Mouse (Mus musculus): ENCODE results near the gene Actn4. TPM values are rescaled to one million over a fixed set of nuclear protein-coding genes. Genes with fewer than 3 reads are reported as not detected.

The Actn4 gene
- polyA plus RNA-seq, 1 experiment from 2014 or later, result 216 TPM

DNA sequence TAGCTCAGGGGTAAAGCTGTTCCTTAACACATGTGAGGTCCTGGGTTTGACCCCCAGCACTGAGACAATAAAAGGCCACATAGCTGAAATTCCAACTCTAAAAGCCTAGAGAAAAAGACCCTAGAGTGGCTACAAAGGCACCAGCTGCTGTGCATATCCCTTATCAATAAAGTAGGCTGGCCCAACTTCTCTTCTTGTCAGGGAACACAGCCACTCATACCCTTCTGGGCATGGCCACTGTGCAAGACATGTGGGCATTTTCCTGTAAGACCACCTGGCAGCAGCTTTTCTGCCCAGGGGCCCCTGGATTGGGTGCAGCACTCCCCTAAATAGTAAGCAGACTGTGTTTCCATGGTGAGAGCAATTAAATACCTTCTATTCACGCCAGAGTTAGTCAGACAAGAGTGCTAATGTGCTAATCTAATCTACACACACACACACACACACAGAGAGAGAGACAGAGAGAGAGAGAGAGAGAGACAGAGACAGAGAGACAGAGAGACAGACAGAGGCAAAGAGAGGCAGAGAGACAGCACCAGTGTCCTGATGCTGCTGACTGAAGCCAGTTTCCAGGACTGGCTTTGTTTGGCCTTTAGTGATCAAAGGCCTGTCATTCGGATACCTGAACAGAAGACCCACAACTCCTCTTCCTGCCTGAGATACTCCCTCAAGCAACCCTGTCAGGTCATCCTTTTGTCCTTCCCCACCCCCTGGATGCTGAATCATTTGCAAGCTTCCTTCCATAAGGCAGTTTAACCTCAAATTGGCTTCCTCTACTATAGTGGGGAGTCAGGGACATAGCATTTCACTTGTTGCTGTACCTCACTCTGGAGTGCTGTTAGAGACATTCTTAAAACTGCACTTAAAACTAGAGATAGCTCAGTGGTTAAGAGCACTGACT, 8.4 kb downstream of the Actn4 start:
- Histone ChIP-seq H3K4me3 (peak overlapping the region; percentile 30), H3K4me1 (replicated peaks) (peaks cover 92% of the 10 kb centered on the region), H3K9me3 (no peaks in the 10 kb centered on the region), H3K27ac (peak overlapping the region; percentile 87), H3K27me3 (ENCODE audit: insufficient read depth, poor library complexity, severe bottlenecking) (no peaks in the 10 kb centered on the region), H3K36me3 (peaks cover 42% of the 10 kb centered on the region)
- 5% methylated on average over 2 of the region's 2 CpGs for WGBS
- peak; percentile 65 for DNase-seq (ENCODE audit: low spot score)

DNA sequence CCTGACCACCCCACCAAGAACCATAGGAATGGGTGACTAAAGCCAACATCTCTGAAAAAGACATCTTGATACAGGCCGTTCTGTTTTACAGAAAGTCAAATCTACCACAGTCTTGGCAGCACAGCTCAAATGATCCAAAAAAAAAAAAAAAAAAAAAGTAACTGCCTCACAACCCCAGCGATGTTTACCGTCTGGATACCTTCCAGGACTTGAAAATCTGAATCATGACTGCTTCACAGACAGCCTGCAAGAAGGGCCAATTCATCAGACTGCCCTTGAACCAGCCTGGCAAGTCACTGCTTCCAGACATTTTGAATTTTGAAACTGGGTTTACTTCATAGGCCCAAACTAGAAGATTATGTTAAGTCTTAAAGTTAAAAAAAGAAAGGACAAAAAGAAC, 9.4 kb downstream of the Actn4 start:
- Histone ChIP-seq H3K4me3 (no peak overlapping the region), H3K4me1 (replicated peaks) (peaks cover 92% of the 10 kb centered on the region), H3K9me3 (no peaks in the 10 kb centered on the region), H3K27ac (peak overlapping the region; percentile 87), H3K36me3 (peaks cover 47% of the 10 kb centered on the region), H3K27me3 (ENCODE audit: insufficient read depth, poor library complexity, severe bottlenecking) (no peaks in the 10 kb centered on the region)
- WGBS, result 57% methylated on average over 3 of the region's 3 CpGs
- no peak for DNase-seq (ENCODE audit: low spot score)

DNA sequence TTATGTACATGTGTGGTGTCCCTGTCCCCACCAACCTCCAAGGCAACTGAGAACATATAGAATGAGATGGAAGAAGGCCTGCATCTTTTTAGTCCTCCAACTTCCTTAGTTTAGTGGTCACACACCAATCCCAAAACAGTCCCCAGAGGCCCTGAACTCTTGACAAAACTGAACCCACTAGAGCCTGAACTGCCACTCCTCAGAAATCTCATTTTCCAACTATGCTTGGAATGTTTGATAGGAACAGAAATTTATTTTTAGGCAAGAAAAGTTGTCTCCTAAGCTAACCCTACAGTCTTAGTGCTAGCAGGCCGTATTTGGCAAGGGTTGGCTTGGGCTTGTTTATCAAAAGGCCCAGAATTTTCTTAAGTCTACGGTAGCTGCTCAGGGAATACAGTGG, 10.4 kb downstream of the Actn4 start:
- H3K4me3 ChIP-seq, result no peak overlapping the region; the same call in 1 of the 2 replicates
- H3K9me3 ChIP-seq, result no peaks in the 10 kb centered on the region
- no peaks in the 10 kb centered on the region for H3K27me3 ChIP-seq (ENCODE audit: insufficient read depth, poor library complexity, severe bottlenecking)
- H3K27ac ChIP-seq, result peak overlapping the region; percentile 87
- 91% methylated on average over 2 of the region's 2 CpGs for WGBS
- no peak for DNase-seq (ENCODE audit: low spot score)
- H3K4me1 ChIP-seq (replicated peaks), result peaks cover 92% of the 10 kb centered on the region
- peaks cover 47% of the 10 kb centered on the region for H3K36me3 ChIP-seq

DNA sequence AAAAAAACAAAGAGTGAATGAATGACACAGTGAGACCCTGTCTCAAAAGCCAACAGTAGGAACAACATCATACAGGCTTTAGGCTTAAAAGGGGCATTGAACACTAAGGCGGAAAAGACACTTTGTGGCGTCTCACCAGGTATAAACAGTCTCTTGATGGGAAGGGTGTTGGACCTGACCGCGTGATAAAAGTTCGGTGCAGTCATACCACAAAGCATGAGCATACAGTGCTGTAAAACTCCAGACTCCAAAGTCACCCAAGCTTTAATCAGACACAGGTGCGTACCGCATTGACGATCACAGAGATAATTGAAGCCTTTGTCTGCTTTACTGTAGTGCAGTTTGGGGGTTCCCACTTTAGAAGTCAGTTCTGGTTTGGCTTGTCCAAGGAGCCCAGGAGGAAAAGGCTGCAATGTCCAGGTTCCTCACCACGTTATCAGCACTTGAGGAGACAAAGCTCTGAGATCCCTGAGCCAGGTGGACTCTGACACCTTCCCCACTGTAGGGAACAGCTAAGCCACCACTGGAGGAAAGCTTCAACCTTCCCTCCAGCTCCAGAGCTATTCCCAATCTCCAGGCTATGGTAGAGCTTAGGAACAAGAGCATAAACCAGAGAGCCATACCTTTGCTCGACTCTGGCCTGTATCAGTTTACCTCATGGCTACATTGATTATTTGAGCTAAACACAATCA, 11.6 kb downstream of the Actn4 start:
- Histone ChIP-seq H3K4me3 (no peak overlapping the region), H3K9me3 (no peaks in the 10 kb centered on the region), H3K27me3 (ENCODE audit: insufficient read depth, poor library complexity, severe bottlenecking) (no peaks in the 10 kb centered on the region), H3K4me1 (replicated peaks) (peaks cover 98% of the 10 kb centered on the region), H3K27ac (0 out of 2 replicates have a peak overlapping the region, but pooled peaks have one; percentile 18), H3K36me3 (peaks cover 41% of the 10 kb centered on the region)
- no peak for DNase-seq (ENCODE audit: low spot score)
- WGBS, result 91% methylated on average over 10 of the region's 10 CpGs

DNA sequence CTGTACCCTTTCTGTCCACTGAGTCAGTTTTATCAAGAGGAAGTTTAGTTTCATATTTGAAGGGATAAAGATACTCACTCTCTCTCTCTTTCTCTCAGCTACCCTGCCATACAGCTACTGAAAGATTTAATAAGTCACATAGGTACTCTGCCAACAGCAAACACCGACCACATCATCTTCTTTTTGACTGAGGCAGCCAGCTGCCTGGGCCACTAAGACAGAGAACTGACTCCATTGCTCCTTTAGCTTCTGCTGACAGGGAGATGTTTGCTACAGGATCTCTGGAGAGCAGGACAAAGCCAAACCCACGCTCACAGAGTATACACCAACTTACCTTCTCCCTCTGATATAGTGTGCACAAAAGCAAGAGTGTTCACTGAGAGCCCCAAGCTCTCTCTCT, 12.8 kb downstream of the Actn4 start:
- 84% methylated on average over 2 of the region's 2 CpGs for WGBS
- peaks cover 97% of the 10 kb centered on the region for H3K4me1 ChIP-seq (replicated peaks)
- peaks cover 35% of the 10 kb centered on the region for H3K36me3 ChIP-seq
- no peak overlapping the region for H3K4me3 ChIP-seq
- DNase-seq (ENCODE audit: low spot score), result no peak
- no peaks in the 10 kb centered on the region for H3K9me3 ChIP-seq
- no peaks in the 10 kb centered on the region for H3K27me3 ChIP-seq (ENCODE audit: insufficient read depth, poor library complexity, severe bottlenecking)
- H3K27ac ChIP-seq, result peak overlapping the region; percentile 70

GRCm38 (mm10) chr7:28948746-28949145, 13.4 kb downstream of the Actn4 start:
- 88% methylated on average over 7 of the region's 7 CpGs for WGBS
- no peak for DNase-seq (ENCODE audit: low spot score)
- Histone ChIP-seq H3K36me3 (peaks cover 37% of the 10 kb centered on the region), H3K9me3 (no peaks in the 10 kb centered on the region), H3K4me3 (no peak overlapping the region), H3K27me3 (ENCODE audit: insufficient read depth, poor library complexity, severe bottlenecking) (no peaks in the 10 kb centered on the region), H3K4me1 (replicated peaks) (peaks cover 94% of the 10 kb centered on the region), H3K27ac (peak overlapping the region; percentile 70)

GRCm38 (mm10) chr7:28946271-28946610, 15.9 kb downstream of the Actn4 start:
- Histone ChIP-seq H3K36me3 (peaks cover 52% of the 10 kb centered on the region), H3K27me3 (ENCODE audit: insufficient read depth, poor library complexity, severe bottlenecking) (no peaks in the 10 kb centered on the region), H3K27ac (peak overlapping the region; percentile 83), H3K4me1 (replicated peaks) (peaks cover 85% of the 10 kb centered on the region), H3K9me3 (no peaks in the 10 kb centered on the region), H3K4me3 (no peak overlapping the region)
- WGBS, result 33% methylated on average over 1 of the region's 1 CpGs
- peak; percentile 39 for DNase-seq (ENCODE audit: low spot score)

GRCm38 (mm10) chr7:28945416-28946270, 16.5 kb downstream of the Actn4 start:
- Histone ChIP-seq H3K9me3 (no peaks in the 10 kb centered on the region), H3K36me3 (peaks cover 54% of the 10 kb centered on the region), H3K4me3 (0 out of 2 replicates have a peak overlapping the region, but pooled peaks have one; percentile 11), H3K4me1 (replicated peaks) (peaks cover 84% of the 10 kb centered on the region), H3K27ac (peak overlapping the region; percentile 83), H3K27me3 (ENCODE audit: insufficient read depth, poor library complexity, severe bottlenecking) (no peaks in the 10 kb centered on the region)
- peak; percentile 63 for DNase-seq (ENCODE audit: low spot score)
- 33% methylated on average over 10 of the region's 10 CpGs for WGBS

DNA sequence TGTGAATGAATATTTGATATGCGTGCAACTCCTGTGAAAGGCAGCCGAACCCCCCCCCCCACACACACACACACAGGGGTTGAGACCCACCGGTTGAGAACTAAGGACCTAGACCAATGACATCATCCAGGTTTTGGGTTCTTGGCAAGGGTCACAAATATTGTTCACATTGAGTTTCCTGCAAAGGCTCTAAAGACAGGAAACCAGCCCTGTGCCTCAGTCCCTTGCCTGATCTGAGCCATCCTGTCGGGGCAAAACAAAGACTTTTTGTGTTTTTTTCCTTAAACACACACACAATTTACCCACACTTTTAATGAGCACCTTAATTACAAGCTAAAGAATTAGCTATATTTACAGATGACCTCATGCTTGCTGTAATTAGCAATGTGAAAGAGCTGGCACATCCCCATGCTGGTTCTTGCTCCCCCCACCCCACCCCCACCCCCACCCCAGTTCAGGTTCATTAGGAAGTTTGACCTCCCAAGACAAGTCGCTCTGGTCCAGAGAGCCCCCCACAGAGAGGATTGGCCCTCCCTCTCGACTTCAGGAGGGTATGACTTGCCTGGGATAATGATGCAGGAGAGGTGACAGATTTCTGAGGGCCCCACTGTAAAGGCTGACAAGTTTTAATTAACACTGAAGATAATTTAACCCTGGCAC, 17.3 kb downstream of the Actn4 start:
- Histone ChIP-seq H3K27me3 (ENCODE audit: insufficient read depth, poor library complexity, severe bottlenecking) (no peaks in the 10 kb centered on the region), H3K9me3 (no peaks in the 10 kb centered on the region), H3K27ac (peak overlapping the region; percentile 83), H3K4me3 (0 out of 2 replicates have a peak overlapping the region, but pooled peaks have one; percentile 11), H3K4me1 (replicated peaks) (peaks cover 83% of the 10 kb centered on the region), H3K36me3 (peaks cover 55% of the 10 kb centered on the region)
- no peak for DNase-seq (ENCODE audit: low spot score)
- WGBS, result 56% methylated on average over 6 of the region's 6 CpGs

DNA sequence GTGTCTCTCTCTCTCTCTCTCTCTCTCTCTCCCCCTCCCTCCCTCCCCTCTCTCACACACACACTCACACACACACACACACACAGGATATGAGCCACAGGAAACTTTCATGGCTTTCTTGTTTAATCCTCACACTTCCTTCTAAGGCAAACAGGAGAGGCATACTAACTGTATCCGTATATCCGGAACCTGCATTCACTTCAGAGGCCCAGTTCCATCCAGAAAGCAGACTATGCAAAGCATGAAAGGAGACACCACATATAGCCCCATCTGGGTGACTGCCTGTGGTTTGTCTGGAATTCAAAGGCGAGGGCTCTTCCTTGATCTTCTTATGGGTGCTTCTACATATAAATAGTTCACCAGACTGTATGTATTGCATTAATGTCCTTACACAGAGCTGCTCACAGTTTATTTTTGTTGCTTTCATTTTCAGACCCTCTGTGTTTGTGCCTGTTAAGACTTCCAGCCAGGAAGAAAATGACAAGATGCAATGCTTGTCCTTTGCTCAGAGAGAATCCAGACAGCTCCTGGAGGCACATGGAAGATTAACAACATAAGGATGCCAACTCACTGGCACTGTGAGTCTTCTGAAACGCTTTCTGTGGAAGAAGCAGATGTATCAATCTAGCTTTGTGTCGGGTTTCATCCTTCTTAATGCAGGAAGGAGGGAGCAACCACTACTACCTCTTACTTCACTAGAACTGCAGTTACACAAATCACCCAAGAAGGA, 18.5 kb downstream of the Actn4 start:
- no peaks in the 10 kb centered on the region for H3K27me3 ChIP-seq (ENCODE audit: insufficient read depth, poor library complexity, severe bottlenecking)
- WGBS, result 76% methylated on average over 5 of the region's 5 CpGs
- H3K9me3 ChIP-seq, result no peaks in the 10 kb centered on the region
- H3K4me1 ChIP-seq (replicated peaks), result peaks cover 83% of the 10 kb centered on the region
- no peak overlapping the region for H3K4me3 ChIP-seq
- no peak for DNase-seq (ENCODE audit: low spot score)
- peak overlapping the region; percentile 50; the same call in 1 of the 2 replicates for H3K27ac ChIP-seq
- H3K36me3 ChIP-seq, result peaks cover 49% of the 10 kb centered on the region

DNA sequence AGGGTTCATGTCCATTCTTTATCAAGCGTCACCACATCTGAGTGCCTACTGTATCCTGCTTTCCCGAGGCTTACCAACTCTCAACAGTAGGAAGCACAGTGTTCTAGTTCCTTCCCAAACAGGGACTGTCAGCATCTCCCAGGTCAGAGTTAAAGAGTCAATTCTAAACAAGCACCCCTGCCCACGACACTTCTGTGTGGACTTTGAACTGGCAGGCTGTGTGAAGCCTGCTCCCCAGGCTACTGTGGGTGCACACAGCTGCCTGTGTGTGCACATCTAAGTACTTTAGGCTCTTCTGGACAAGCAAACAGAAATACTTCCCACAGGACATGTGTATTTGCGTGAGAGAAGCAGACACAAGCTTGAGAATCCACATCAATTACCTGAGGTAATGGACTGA, 20.6 kb downstream of the Actn4 start:
- H3K27me3 ChIP-seq (ENCODE audit: insufficient read depth, poor library complexity, severe bottlenecking), result no peaks in the 10 kb centered on the region
- H3K4me1 ChIP-seq (replicated peaks), result peaks cover 76% of the 10 kb centered on the region
- H3K9me3 ChIP-seq, result no peaks in the 10 kb centered on the region
- H3K27ac ChIP-seq, result no peak overlapping the region
- no peak for DNase-seq (ENCODE audit: low spot score)
- peaks cover 46% of the 10 kb centered on the region for H3K36me3 ChIP-seq
- 85% methylated on average over 4 of the region's 4 CpGs for WGBS
- H3K4me3 ChIP-seq, result no peak overlapping the region

Data from hindbrain, embryonic 10.5 days (tissue).